Mouse (Mus musculus) large intestine, adult 2 months (tissue): Measurements from ENCODE around the gene Pip5k1b. TPM values are rescaled to one million over a fixed set of nuclear protein-coding genes. Genes with fewer than 3 reads are reported as not detected.

Experiments used
- DNase-seq: peaks from one replicate; pipeline ENCODE4 v3.0.0-alpha.2; 2012; ENCODE audit warnings: low read depth, low spot score
- WGBS: fragments of 180-500 bp; shearing (Covaris S2); methylation state at CpG from one replicate; pipeline ENCODE4 v1.1.7; 2018; 5-methylcytosine and 5-hydroxymethylcytosine counted together
- polyA plus RNA-seq: library from polyadenylated mRNA; depleted of rRNA; stranded (reverse); fragments of >200 nt; gene quantifications from 2 replicates; pipeline ENCODE4 v1.2.3, GENCODE M21; 2012

The Pip5k1b gene
- polyA plus RNA-seq, 1 experiment = 31.2 TPM

GRCm38 (mm10) chr19:24434291-24434690 is 121.4 kb downstream of the Pip5k1b start:
- no peak for DNase-seq
- 81% methylated on average over 6 of the region's 6 CpGs for WGBS

GRCm38 (mm10) chr19:24432447-24432846 is 123.2 kb downstream of the Pip5k1b start:
- DNase-seq = no peak
- 72% methylated on average over 5 of the region's 5 CpGs for WGBS

- WGBS = 92% methylated on average over 2 of the region's 2 CpGs
- no peak for DNase-seq
Measured at GRCm38 (mm10) chr19:24431381-24431780, 124.3 kb downstream of the Pip5k1b start.

GRCm38 (mm10) chr19:24428011-24428410 is 127.7 kb downstream of the Pip5k1b start:
- no peak for DNase-seq
- 69% methylated on average over 3 of the region's 3 CpGs for WGBS

- peak; percentile 54 for DNase-seq
- WGBS = 28% methylated on average over 4 of the region's 4 CpGs
Measured at GRCm38 (mm10) chr19:24427258-24427657, 128.4 kb downstream of the Pip5k1b start.

GRCm38 (mm10) chr19:24426759-24427181 is 128.9 kb downstream of the Pip5k1b start:
- DNase-seq = peak; percentile 13
- 46% methylated on average over 7 of the region's 7 CpGs for WGBS

GRCm38 (mm10) chr19:24418030-24418429 is 137.6 kb downstream of the Pip5k1b start:
- no peak for DNase-seq
- WGBS = 38% methylated on average over 3 of the region's 3 CpGs

GRCm38 (mm10) chr19:24417659-24418004 is 138.0 kb downstream of the Pip5k1b start:
- WGBS = 89% methylated on average over 3 of the region's 3 CpGs
- no peak for DNase-seq

GRCm38 (mm10) chr19:24416975-24417658 is 138.6 kb downstream of the Pip5k1b start:
- no peak for DNase-seq
- 82% methylated on average over 9 of the region's 9 CpGs for WGBS

GRCm38 (mm10) chr19:24415778-24416621 is 139.7 kb downstream of the Pip5k1b start:
- no peak for DNase-seq
- WGBS = 48% methylated on average over 8 of the region's 8 CpGs

GRCm38 (mm10) chr19:24408863-24409564 is 146.7 kb downstream of the Pip5k1b start:
- WGBS = 89% methylated on average over 11 of the region's 11 CpGs
- no peak for DNase-seq

GRCm38 (mm10) chr19:24404716-24405115 is 151.0 kb downstream of the Pip5k1b start:
- 92% methylated on average over 3 of the region's 3 CpGs for WGBS
- DNase-seq = no peak

GRCm38 (mm10) chr19:24403245-24403644 is 152.4 kb downstream of the Pip5k1b start:
- DNase-seq = no peak
- 92% methylated on average over 6 of the region's 6 CpGs for WGBS

GRCm38 (mm10) chr19:24393920-24394319 is 161.8 kb downstream of the Pip5k1b start:
- DNase-seq = no peak
- 81% methylated on average over 2 of the region's 2 CpGs for WGBS

- 22% methylated on average over 9 of the region's 9 CpGs for whole genome bisulfite sequencing
- DNase-seq = peak; percentile 36
Measured at GRCm38 (mm10) chr19:24391519-24392251, 164.0 kb downstream of the Pip5k1b start.

- no peak for DNase-seq
- WGBS = 84% methylated on average over 22 of the region's 22 CpGs
Measured at GRCm38 (mm10) chr19:24386956-24387865, 168.5 kb downstream of the Pip5k1b start.

GRCm38 (mm10) chr19:24378470-24378869 is 177.2 kb downstream of the Pip5k1b start:
- WGBS = 76% methylated on average over 6 of the region's 6 CpGs
- DNase-seq = no peak

- WGBS = 78% methylated on average over 19 of the region's 19 CpGs
- no peak for DNase-seq
Measured at GRCm38 (mm10) chr19:24371763-24372640, 183.7 kb downstream of the Pip5k1b start.
